Mouse (Mus musculus) liver, embryonic 14.5 days (tissue): ENCODE data around the gene Zfr.

Experiments
- CTCF ChIP-seq: IDR thresholded peaks from 2 replicates; pipeline ENCODE4 v1.5.1; 2016; ENCODE audit warnings: antibody characterized with exemption, low read depth, control low read depth
- EP300 ChIP-seq: IDR thresholded peaks from 2 replicates; pipeline ENCODE4 v1.6.1; 2016; ENCODE audit warnings: antibody characterized with exemption, low read depth

DNA sequence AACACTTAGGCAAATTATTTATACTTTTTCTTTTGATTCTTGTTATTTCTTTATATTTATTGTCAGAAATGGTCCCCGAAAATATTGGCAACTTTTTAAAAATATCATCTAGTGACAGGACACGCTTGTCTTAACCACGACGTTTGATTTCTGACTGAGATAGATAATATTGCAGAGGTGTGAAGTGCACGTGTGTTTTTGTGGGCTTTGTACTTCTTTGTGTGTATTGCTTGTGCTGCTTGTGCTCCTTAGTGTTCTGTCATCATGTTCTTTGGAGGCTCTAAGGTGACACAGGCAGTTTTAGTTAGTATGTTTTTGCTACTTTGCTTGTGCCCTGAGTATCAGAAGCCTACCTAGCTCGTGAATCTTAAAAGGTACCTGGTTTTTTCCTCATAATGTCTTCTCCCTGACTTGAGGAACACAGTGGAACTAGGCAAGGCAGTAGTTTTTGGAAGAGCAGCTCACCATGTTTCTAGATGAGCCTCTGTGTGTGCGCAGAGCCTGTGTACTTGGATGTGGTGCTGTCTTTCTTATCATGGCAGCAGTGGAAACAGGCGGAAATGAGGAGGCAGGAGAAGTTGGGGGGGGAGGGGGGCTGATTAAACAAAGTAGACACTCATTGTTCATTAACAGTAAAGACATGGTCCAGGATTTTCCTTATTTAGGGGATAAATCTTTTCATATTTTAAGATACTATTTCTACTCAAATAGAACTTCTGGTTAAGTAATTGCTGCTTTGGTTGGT, 23.5 kb downstream of the Zfr start:
- TF ChIP-seq CTCF (no peak), EP300 (no peak)
